Mouse (Mus musculus) brain, embryonic 14.5 days (tissue): ENCODE results near the gene Wdr81.

Source experiments
- CTCF ChIP-seq: fragments of 200-500 bp; IDR thresholded peaks from 2 replicates; pipeline ENCODE4 v1.5.1; 2012; ENCODE audit warnings: inconsistent platforms, mild to moderate bottlenecking, moderate library complexity, borderline replicate concordance; ENCODE audit not compliant: insufficient read depth, insufficient read length; ENCODE audit errors: extremely low read depth
- POLR2A ChIP-seq: fragments of 200-500 bp; IDR thresholded peaks from 2 replicates; pipeline ENCODE4 v1.6.1; 2012; ENCODE audit warnings: mild to moderate bottlenecking, inconsistent platforms, borderline replicate concordance; ENCODE audit not compliant: poor library complexity, insufficient read depth, insufficient read length, severe bottlenecking; ENCODE audit errors: extremely low read depth

GRCm38 (mm10) chr11:75450304-75450908 lies 4.1 kb downstream of the Wdr81 start:
- TF ChIP-seq POLR2A = no peak
- no peak for TF ChIP-seq CTCF
